Mouse (Mus musculus) yolk sac, embryonic 10.5 days (tissue): ENCODE measurements around the gene Scd1.
A peak's percentile ranks its signal among the peaks of the same experiment; 100 is the strongest.

Source experiments
- DNase-seq: peaks from one replicate; pipeline ENCODE4 v3.0.0-alpha.2; 2017; ENCODE audit warnings: low spot score

Gene Scd1

DNA sequence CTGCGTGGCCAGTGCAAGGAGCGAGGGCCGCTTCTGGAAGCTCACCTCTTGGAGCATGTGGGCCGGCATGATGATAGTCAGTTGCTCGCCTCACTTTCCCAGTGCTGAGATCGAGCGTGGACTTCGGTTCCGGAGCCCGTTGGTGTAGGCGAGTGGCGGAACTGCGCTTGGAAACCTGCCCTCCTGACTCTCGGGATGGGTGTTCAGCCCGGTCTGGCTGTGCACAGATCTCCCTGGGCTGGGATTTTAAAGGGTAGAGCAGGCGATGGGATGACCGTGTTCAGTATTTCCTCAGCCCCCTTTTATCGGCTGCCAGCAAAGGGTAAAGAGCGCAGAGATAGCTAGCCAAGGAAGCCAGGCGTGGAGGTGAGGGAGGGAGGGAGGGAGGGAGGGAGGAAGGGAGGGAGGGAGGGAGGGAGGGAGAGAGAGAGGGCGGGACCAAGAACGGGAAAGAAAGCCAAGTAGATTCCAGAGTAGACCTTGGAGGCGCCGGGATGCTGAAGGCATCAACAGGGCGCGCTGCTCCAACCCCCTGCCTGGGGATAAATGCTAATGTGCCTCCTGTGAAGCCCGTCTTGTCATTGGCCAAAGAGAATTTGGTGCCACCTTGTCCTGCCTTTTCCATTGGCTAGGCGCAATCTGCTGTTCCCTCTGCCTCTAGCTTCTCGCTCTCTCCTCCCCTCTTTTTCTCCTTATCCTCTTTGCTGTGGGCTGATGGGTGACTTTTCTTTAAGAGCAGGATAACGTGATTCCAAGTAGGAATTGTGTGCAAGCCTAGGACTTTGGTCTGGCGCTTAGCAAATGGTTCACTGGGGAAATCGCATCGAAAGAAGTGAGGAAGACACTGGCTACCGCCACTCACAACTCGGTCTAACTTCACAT lies at the start of gene Scd1:
Scd1 (minus strand) TSS at position 539 of the 882 bp plus-strand sequence.
- DNase-seq = peak; percentile 81

DNA sequence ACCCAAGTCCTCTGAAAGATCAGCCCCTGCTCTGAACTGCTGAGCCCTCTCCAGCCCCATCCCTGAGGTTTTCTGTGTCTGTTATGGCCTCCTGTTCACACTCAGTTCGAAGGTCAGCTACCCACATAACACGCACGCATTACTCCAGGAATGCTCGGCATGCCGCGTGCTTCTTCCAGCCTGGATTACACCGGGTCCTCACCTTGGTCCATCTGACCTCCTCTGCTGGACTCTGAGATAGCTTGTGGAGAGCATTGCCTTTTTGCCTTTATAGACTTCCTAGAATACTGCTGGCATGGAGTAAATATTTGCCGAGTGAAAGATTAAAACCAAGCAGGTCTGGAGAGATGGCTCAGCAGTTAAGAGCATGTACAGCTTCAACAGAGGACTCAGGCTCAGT lies 47.7 kb upstream of the Scd1 start:
- peak; percentile 82 for DNase-seq

DNA sequence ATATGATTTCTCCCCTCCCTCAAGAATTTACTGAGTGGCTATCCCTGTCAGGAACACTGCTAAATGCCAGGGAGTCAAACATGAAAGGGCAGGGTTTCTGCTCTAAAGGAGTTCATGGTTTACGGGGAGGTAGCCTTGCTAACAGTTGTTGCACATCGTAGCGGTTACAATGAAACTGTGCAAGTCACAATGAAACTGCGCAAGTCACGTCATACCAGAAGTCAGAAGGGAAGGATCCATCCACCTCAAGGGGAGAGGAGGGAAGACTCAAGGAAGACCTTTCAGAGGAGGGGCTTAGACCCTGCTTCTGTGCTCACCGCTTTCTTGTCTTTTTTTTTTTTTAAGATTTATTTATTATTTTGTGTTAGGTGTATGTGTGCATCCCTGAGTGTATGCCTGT lies 47.2 kb upstream of the Scd1 start:
- no peak for DNase-seq

DNA sequence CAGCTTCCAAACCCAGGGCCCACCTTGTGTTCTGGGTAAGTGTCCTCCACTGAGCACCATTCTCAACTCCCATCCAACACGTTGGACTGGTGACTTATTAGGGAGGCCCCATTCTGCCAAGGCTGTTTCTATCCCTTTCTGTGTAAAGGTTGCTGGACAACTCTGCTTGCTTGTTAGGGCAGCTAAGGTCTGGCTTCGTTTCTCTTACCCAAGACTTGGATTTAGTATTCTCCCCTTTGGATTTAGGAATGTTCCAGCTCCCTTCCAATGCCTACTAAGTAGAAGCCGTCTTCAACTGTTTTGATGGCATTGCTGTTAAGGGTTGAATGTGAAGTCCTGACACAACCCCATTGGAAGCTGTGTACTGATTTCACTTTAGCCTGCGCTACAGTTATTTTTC lies 40.2 kb upstream of the Scd1 start:
- no peak for DNase-seq

DNA sequence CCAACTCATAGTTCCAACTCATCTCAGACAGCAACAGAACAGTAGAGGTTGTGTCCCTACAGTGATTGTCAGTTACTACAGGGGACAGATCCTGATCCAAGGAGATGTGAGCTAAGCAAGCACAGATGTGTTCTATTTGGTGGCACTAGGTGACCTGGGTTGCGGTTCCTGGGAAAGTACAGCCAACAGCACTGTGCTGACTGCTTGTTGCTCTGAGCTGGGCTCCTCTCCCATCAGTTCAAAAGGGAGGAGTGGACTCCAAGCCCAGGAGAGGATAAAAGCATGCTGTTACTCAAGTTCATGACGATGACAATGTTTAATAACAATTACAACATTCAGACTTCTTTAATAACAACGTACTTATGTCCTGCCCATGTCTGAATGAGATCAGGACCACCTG lies 38.1 kb upstream of the Scd1 start:
- no peak for DNase-seq

DNA sequence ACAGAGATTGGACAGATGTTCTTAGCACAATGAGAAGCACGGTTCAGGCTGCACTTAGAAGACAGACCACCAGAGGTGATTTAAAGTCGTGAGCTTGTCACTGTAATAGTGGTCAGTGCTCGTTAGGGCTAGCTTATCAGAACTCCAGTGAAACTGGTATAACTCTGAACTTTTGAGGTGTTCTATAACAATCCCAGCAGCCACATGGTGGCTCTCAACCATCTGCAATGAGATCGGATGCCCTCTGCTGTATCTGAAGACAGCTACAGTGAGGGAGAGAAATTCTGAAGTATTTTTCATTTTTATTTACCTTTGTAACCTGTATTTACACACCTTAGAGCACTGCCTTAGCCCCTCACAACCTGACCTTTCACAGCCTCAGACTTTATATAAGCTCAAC lies 31.6 kb upstream of the Scd1 start:
- DNase-seq = no peak

DNA sequence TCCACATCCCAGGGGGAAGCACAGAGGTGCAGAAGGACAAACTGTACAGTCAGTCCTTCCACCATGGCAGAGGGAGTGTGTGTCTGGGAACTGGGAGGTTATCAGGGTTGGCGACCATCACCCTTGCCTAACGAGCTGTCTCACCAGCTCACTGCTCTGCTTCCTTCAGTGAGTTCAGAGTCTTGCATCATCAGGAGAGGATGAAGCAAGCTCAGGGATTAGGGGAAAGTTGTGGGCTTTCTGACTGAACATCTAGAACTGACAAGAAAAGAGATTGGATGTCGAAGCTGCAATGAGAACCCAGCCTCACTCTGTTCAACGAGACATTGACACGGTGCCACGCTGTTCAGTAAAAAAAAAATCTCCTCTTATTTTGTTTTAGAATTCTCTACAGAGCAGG lies 30.3 kb upstream of the Scd1 start:
- DNase-seq = no peak

DNA sequence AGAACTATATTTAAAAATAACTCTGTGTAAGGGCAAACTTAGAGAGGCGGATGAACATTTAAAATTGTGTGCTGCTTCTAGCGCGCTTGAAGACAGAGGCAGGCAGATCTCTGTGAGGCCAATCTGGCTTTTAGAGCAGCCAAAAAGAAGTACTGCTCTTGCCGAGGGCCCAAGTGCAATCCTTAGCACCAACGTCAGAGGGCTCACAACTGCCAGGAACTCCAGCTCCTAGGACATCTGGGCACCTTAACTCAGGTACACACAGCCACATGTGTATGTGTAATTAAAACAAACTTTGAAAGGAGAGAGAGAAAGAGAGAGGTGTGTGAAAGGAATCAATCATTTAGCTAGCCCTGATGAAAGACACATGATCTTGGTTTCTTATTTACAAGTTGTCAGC lies 24.4 kb upstream of the Scd1 start:
- no peak for DNase-seq

DNA sequence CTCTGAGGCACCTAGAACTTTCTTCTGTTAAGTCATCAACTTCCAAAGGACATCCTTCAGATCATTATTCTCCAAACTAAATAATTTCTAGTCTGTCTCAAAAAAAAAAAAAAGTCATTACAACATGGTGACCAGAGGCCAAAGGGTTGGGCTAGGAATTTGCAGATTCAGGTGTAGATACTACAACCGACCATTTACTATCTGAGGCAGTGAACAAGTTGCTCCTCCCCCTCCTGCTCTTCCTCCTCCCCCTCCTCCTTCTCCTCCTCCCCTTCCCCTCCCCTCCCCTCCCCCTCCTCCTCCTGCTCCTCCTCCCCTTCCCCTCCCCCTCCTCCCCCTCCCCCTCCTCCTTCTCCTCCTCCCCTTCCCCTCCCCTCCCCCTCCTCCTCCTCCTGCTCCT lies 20.0 kb upstream of the Scd1 start:
- DNase-seq = peak; percentile 48

DNA sequence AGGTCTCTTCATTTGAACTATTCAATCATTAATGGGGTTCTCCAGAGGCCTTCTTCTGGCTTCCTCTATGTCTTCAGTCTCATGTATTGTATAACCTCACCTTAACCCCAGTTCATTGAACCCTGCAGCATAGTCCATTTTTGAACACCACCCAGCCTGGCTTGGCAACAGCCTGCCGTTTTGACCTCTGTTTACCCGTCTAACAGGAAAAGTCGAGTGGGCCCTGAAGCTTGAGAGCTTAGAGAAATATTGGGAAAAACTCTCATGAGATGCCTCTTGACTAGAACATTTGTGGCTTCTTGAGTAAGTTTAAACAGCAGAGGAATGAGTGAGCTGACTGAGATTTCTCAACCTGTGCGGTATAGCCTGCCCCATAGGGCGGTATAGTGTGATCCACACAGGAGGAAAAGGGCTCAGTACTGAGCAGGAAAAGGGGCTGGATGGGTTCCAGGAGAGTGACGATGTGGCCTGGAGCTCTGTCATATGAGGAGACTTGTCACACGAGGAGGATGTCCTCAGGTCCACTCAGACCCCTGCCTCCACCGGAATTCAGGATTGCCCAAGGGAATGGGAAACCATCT lies 14.5 kb upstream of the Scd1 start:
- peak; percentile 41 for DNase-seq

DNA sequence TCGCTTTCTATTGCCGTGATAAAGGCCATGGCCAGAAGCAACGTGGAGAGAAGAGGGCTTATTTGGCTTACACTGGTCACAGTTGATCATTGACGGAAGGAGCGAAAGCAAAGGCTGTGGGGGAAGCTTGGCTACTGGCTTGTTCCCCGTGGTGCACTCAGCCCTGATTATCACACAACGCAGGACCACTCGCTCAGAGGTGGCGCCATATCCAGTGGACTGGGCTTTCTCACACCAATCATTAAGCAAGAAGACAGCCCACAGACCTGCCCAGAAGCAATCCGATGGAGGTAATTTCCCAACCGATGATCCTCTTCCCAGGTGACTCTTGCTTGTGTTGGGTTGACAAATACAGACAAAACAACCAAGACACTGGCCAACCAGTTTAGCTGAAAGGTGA lies 11.9 kb upstream of the Scd1 start:
- peak; percentile 44 for DNase-seq

DNA sequence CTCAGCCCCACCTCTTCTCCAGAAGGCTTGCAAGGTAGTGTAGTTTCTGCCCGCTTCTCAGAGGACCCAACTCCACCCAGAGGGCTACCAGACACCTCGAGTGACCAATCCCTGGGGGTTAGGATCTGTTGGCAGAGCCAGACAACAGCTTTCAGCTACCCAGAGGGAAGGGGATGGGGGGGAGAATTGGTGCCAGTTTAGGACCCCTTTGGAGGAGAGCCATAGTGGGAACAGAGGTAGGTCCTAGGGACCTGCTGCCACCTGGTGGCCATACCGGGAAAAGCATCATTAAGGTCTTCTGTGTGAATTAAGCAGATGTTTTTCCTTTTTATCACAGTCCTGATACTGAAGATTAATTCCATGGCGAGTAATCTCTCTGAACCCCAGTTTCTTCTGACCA lies 11.3 kb upstream of the Scd1 start:
- peak; percentile 56 for DNase-seq

DNA sequence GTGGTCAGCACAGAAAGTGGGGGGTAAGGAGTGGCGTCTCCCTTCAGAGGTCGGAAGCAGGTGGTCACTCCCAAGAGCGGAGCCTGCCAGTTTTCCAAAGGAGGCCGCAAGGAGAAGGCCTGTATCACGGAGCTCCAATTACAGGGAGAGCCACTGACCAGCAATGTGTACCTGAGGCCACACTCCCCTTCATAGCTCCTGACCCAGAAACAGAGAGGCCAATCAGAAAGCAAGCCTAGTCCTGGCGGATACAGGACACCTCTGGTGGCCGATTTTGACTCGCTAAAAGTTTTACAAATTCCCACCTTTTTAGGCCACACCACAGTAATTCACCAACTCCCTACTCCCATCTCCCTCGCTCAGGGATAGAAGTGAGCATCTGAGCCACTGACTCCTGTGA lies 10.9 kb upstream of the Scd1 start:
- no peak for DNase-seq

DNA sequence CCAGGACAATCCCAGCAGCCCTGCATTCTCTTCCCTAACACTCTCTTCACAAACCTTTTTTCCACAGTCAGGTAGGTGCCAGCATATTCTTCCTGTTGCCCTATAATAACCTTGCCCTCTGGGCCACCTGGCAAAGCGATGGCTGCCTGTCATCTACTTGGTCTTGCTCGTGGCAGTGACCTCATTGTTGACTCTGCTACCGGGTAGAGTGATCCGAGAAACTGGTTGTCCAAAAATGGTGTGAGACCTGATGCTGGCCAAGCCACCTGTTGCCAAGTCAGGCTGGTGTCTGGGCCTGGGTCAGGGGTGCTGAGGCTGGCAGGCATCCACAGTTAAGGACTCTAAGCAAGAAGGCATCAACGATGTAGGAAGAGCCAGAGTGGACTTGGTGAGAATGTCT lies 10.4 kb upstream of the Scd1 start:
- no peak for DNase-seq

DNA sequence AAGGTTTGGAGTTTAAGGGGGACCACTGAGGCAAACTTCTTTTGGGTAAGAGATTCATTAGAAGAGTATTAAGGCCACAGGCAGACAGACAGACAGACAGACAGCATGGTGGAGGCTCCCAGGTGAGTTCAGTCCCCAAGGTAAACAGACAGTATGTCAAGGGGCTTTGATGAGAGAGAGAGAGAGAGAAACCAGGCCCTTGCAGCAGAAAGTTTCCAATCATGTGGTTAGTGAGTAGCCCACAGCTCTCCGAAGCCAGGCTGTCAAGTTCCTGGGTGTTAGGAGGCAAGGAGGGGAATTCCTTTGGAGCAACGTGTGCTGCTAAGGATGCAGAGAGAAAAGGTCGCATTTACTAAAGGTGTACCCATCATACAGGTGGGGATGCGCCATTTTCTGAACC lies 9.8 kb upstream of the Scd1 start:
- no peak for DNase-seq

DNA sequence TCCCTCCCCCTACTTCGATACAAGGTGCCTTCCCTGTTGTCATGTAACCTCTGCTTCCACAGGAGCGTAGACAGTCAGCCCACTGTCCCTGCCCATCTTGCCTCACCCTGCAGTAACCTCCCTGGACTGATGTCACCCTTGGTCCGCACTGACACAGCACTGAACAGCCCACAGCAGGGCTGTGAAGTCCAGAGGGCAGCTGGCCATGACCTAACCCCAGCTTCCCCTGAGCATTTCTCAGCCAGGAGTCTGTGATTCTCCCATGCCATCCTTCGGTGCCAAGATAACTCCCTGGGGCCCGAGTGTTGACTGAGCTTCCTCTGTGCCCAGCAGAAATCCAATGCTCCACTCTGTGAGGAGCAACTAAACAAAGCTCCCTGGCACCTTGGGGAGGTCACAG lies 8.6 kb upstream of the Scd1 start:
- DNase-seq = no peak

DNA sequence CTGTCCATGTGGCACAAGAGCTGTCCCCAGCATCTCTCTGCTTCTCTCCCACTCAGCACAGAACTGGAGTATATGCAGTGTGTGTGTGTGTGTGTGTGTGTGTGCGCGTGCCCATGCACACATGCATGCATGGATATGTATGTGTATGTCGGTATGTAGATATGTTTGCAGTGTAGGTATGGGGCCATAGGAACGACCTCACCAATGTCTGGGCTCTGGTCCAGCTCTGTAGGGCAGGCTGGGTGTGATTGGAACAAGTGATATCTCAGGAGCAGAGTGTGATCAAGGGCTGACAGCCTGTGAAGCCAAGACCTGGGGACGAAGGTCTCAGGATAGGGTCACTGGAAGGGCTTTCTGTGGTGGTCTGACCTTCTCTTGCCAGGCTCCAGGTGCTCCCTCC lies 7.8 kb upstream of the Scd1 start:
- no peak for DNase-seq

DNA sequence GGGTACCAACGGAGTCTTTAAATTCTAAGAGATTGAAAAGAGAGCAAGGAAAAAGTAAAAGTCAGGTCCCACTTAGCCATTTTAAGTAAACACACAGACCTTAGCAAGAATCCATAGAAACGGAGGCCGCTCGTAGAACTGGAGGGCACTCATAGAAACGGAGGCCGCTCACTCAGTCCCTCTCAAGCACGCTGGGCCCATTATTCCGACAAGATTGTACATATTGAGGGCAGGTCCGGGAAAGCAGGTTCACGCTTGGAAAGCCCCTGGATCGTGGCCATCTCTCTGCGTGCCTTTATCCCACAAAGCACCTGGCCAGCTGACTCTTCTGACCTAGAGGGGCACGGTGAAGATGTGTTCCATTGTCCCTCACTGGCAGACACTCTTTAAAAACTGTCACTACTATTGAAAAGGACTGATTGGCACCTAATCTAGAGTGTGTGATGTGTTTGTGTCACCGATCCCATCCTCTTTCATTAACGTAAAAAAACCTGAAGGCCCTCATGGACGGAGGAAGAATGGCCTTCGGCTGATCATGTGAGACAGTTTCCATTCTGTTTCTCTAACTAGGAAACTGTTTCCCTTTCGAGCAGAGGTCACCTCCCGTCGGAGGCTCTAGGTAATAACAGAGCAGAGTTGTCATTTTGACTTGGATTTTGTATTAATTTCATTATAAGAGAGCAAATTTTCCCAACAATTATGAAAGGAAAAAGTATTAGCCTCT lies 2.8 kb upstream of the Scd1 start:
- DNase-seq = no peak

DNA sequence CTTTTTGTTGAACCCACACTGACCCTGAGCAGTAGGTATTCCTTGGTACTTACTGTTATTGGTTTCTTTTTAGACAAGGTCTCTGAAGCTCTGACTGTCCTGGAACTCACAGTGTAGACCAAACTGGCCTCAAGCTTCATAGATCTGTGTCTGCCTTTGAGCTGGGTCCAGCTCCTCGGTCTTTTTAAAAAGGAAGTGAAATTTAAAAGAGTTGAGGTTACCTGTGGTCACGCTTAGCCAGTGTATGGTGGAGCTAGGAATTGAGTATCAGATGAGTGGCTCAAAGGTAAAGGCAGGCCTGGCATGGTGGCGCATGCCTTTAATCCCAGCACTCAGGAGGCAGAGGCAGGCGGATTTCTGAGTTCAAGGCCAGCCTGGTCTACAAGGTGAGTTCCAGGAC lies 916 bp upstream of the Scd1 start:
- DNase-seq = no peak

DNA sequence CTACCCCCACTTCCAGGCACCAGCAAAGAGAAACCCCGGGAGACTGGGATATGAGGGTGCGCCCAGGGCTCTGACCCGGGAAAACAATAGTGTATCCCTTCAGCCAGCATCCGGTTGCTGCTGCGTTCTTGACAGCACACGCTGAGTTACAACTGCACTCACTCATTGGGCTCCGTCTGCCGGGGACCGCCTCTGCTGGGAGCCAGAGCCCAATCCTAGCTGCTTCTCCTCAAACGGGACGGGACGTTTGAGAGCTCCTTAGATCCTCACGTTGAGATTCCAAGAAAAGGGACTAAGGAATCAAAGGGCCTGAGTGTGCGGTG lies 505 bp upstream of the Scd1 start:
- DNase-seq = peak; percentile 77

DNA sequence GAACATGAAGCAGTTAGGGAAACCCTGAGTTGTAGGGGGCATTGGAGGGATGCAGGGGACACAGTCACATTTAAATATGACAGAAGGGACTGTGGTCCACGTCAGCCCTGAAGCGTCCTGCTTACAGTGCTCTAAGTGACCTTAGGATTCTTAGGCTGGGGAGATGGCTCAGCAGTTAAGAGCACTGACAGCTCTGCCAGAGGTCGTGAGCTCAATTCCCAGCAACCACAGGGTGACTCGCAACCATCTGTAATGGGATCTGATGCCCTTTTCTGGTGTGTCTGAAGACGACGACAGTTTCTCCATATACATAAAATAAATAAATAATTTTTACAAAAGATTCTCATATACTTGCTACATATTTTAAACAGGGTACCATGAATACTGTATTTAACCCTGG lies 4.1 kb downstream of the Scd1 start:
- no peak for DNase-seq

DNA sequence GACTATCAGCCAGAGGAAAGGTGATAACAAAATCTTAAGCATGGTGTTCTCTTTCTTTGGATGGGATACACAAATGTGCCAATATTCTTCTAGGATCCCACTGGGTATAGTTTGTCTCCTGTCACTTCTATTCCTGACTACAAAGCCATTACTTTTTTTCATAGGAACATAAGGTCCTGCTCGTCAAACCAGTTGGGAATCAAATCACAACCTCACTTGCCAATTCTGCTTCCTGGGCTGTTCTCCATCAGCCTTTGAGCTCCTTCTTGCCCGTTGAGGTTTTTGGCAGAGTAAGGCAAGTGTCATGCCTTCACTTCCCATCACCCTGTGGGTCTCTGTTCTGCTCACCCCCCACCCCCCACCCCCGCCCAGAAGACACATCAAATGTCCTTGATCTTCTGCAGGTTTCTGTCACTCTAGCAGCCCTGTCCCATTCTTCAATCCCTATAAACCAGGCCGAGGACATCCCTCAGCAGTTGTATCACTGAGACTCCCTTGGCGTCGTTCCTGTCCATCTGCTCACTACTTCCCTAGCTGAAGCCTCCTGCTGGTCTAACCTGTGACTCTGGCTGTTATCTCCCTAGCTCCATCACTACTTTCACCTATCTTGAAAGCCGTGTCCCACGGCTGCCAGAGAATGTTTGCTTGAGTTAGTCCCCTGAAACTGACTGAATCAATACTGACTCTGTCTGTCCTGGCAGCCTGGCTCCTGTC lies 7.0 kb downstream of the Scd1 start:
- DNase-seq = no peak

DNA sequence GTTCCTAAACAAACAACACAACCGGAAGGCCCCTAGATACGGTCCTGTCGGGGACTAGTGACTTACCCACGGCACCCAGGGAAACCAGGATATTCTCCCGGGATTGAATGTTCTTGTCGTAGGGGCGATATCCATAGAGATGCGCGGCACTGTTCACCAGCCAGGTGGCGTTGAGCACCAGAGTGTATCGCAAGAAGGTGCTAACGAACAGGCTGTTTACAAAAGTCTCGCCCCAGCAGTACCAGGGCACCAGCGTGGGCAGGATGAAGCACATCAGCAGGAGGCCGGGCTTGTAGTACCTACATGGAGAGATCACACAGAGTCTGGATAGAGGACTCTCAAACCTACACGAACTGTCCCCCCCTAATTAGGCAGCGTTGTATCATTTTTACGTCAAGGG lies 7.6 kb downstream of the Scd1 start:
- no peak for DNase-seq
